Comparison of ENCODE assay signal across 20 mouse cellular contexts in genomic region chr19:32298221-32298620, GRCm38 (mm10).
A peak's percentile ranks its signal among the peaks of the same experiment; 100 is the strongest.
DNase-seq lines count a peak whose midpoint lies in the region; ATAC-seq and TF ChIP-seq lines count a peak whose summit lies in the region.
"Had no signal": no experiment of that assay in that cellular context is flagged by ENCODE, and none has a peak within 500 bp of the region (broad histone marks: within the 10 kb centered on the region; RNA-seq: fewer than 3 reads in every experiment).

No protein-coding gene starts in this region.

- 52% methylated on average over 7 of the region's 7 CpGs for WGBS in liver, postnatal 0 days (ENCODE audit: insufficient replicate concordance)
- WGBS in kidney, embryonic 14.5 days, result 79% methylated on average over 7 of the region's 7 CpGs
- WGBS in hindbrain, embryonic 13.5 days, result 91% methylated on average over 7 of the region's 7 CpGs

- TF ChIP-seq CTCF in liver, postnatal 0 days (IDR thresholded peaks at IDR 0.05; ENCODE audit: low read depth), result no peak

- 0 out of 2 replicates have a peak, but pooled peaks cover 3% of the 10 kb centered on the region for H3K36me3 ChIP-seq in liver, postnatal 0 days (replicated peaks; ENCODE audit: insufficient read depth, low read length)
- H3K36me3 ChIP-seq in kidney, embryonic 14.5 days (ENCODE audit: control insufficient read depth, insufficient read depth, low read length), result no peaks in the 10 kb centered on the region; the same call in 1 of the 2 replicates
- H3K36me3 ChIP-seq in hindbrain, embryonic 13.5 days, result no peaks in the 10 kb centered on the region
- H3K36me3 ChIP-seq: limb, embryonic 10.5 days; neural tube, embryonic 13.5 days had no signal

- TF ChIP-seq EP300 in liver, postnatal 0 days (IDR thresholded peaks at IDR 0.05; ENCODE audit: low read depth), result peak; percentile 29; the same call in 1 of the 2 replicates

- DNase-seq in liver, postnatal 0 days, result peak; percentile 45
- no peak for DNase-seq in liver
- DNase-seq in brain, adult 2 months (ENCODE audit: low read depth, low spot score), result peak; percentile 73
- DNase-seq in gonadal fat pad, adult 2 months (ENCODE audit: low read depth), result peak; percentile 73
- no peak for DNase-seq in spleen, postnatal 10 days (ENCODE audit: low spot score in 2 of 2)
- DNase-seq: adrenal gland, postnatal 36 days; cerebellum, adult 11 months; gastrocnemius, adult 2 months; kidney, postnatal 10 days; liver, embryonic 13.5 days; thymus, postnatal 14 days had no signal

- H3K27me3 ChIP-seq in liver, postnatal 0 days (ENCODE audit: insufficient read depth, low read length), result no peaks in the 10 kb centered on the region
- no peaks in the 10 kb centered on the region for H3K27me3 ChIP-seq in kidney, embryonic 14.5 days (ENCODE audit: control insufficient read depth, insufficient read depth, low read length)
- no peaks in the 10 kb centered on the region for H3K27me3 ChIP-seq in hindbrain, embryonic 13.5 days
- H3K27me3 ChIP-seq: liver, embryonic 13.5 days; megakaryocyte, embryonic 14.5 days; neural tube, embryonic 13.5 days had no signal

- no peak overlapping the region for H3K9ac ChIP-seq in liver, postnatal 0 days (replicated peaks)
- no peak overlapping the region for H3K9ac ChIP-seq in kidney, embryonic 14.5 days (ENCODE audit: low read depth, low read length)
- H3K9ac ChIP-seq in hindbrain, embryonic 13.5 days, result no peak overlapping the region
- H3K9ac ChIP-seq: liver, embryonic 13.5 days; neural tube, embryonic 13.5 days had no signal

- peaks cover 7% of the 10 kb centered on the region for H3K4me1 ChIP-seq in liver, postnatal 0 days (ENCODE audit: insufficient read depth)
- peaks cover 15% of the 10 kb centered on the region; the same call in 1 of the 2 replicates for H3K4me1 ChIP-seq in kidney, embryonic 14.5 days (ENCODE audit: control insufficient read depth, insufficient read depth, low read length)
- peaks cover 5% of the 10 kb centered on the region; the same call in 1 of the 2 replicates for H3K4me1 ChIP-seq in hindbrain, embryonic 13.5 days (replicated peaks)

- peak; percentile 72 for ATAC-seq in liver, postnatal 0 days
- peak; percentile 94 for ATAC-seq in megakaryocyte progenitor cell, adult 5-6 weeks (replicated peaks; ENCODE audit: poor library complexity)
- no peak for ATAC-seq in kidney, embryonic 14.5 days (ENCODE audit: low FRiP score, low TSS enrichment)
- ATAC-seq in hindbrain, embryonic 13.5 days (ENCODE audit: low FRiP score), result no peak
- ATAC-seq: midbrain, embryonic 16.5 days had no signal

- no peak overlapping the region for H3K27ac ChIP-seq in liver, postnatal 0 days (ENCODE audit: low read depth)
- no peak overlapping the region for H3K27ac ChIP-seq in kidney, embryonic 14.5 days (ENCODE audit: low read depth, low read length)
- H3K27ac ChIP-seq in hindbrain, embryonic 13.5 days, result no peak overlapping the region
- H3K27ac ChIP-seq: gastrocnemius, adult 2 months; layer of hippocampus, adult 2 months; limb, embryonic 10.5 days; liver, embryonic 13.5 days; neural tube, embryonic 13.5 days had no signal

- H3K4me3 ChIP-seq in liver, postnatal 0 days (ENCODE audit: low read depth, low read length), result no peak overlapping the region
- no peak overlapping the region for H3K4me3 ChIP-seq in kidney, embryonic 14.5 days (ENCODE audit: low read length)
- H3K4me3 ChIP-seq in hindbrain, embryonic 13.5 days, result no peak overlapping the region
- H3K4me3 ChIP-seq: erythroblast, embryonic 14.5 days; gastrocnemius, adult 2 months; layer of hippocampus, adult 2 months; limb, embryonic 10.5 days; liver, embryonic 13.5 days; megakaryocyte, embryonic 14.5 days; neural tube, embryonic 13.5 days had no signal

- no peak overlapping the region for H3K4me2 ChIP-seq in liver, postnatal 0 days (ENCODE audit: low read depth, low read length)
- no peak overlapping the region for H3K4me2 ChIP-seq in kidney, embryonic 14.5 days (replicated peaks; ENCODE audit: low read depth, low read length)
- no peak overlapping the region for H3K4me2 ChIP-seq in hindbrain, embryonic 13.5 days
- H3K4me2 ChIP-seq: liver, embryonic 13.5 days; neural tube, embryonic 13.5 days had no signal

- no peaks in the 10 kb centered on the region for H3K9me3 ChIP-seq in liver, postnatal 0 days (ENCODE audit: low read length)
- no peaks in the 10 kb centered on the region for H3K9me3 ChIP-seq in kidney, embryonic 14.5 days (ENCODE audit: control insufficient read depth, low read length)
- H3K9me3 ChIP-seq in hindbrain, embryonic 13.5 days, result no peaks in the 10 kb centered on the region
- H3K9me3 ChIP-seq: limb, embryonic 10.5 days; liver, embryonic 13.5 days; megakaryocyte, embryonic 14.5 days; neural tube, embryonic 13.5 days had no signal

Comparison
In these comparisons a context has a peak if more than half of its experiments do, and no peak if none do; other contexts are left out.
1. DNase-seq: peak in liver, postnatal 0 days (single experiment), brain, adult 2 months (single experiment) and gonadal fat pad, adult 2 months (single experiment); none in liver (single experiment) and spleen, postnatal 10 days (0 of 2).
2. ATAC-seq: peak in liver, postnatal 0 days (single experiment) and megakaryocyte progenitor cell, adult 5-6 weeks (single experiment); none in kidney, embryonic 14.5 days (single experiment) and hindbrain, embryonic 13.5 days (single experiment).